Mouse (Mus musculus) midbrain, embryonic 14.5 days (tissue): ENCODE measurements around the gene Icam1. TPM values are rescaled to one million over a fixed set of nuclear protein-coding genes. Genes with fewer than 3 reads are reported as not detected.

ENCODE experiments used
- ATAC-seq: fragments of 200-750 bp; cut with Nextera tagmentation; 2 replicates; pipeline ENCODE4 v1.8.0; 2017; ENCODE audit warnings: moderate number of reproducible peaks, moderate library complexity; ENCODE audit not compliant: low FRiP score, low TSS enrichment
- DNase-seq: peaks from one replicate; pipeline ENCODE4 v3.0.0-alpha.2; 2015
- H3K27ac ChIP-seq: fragments of 300-500 bp; sonication (generic); replicated peaks from 2 replicates; pipeline ENCODE4 v1.5.1; 2014; ENCODE audit warnings: mild to moderate bottlenecking, low read depth, low read length, moderate library complexity
- H3K27me3 ChIP-seq: fragments of 300-500 bp; sonication (generic); 2 replicates; pipeline ENCODE4 v1.6.1; 2014; ENCODE audit warnings: low read length, control low read depth, mixed read lengths; ENCODE audit not compliant: control insufficient read depth, insufficient read depth
- H3K36me3 ChIP-seq: fragments of 300-500 bp; sonication (generic); 2 replicates; pipeline ENCODE4 v1.6.1; 2014; ENCODE audit warnings: low read length, control low read depth; ENCODE audit not compliant: control insufficient read depth, insufficient read depth
- H3K4me1 ChIP-seq: fragments of 300-500 bp; sonication (generic); 2 replicates; pipeline ENCODE4 v1.6.1; 2014; ENCODE audit warnings: mild to moderate bottlenecking, antibody characterized with exemption, low read length, control low read depth; ENCODE audit not compliant: control insufficient read depth, insufficient read depth
- H3K4me2 ChIP-seq: fragments of 300-500 bp; sonication (generic); 2 replicates; pipeline ENCODE4 v1.6.1; 2014; ENCODE audit warnings: mild to moderate bottlenecking, low read length, moderate library complexity
- H3K4me3 ChIP-seq: fragments of 300-500 bp; sonication (generic); replicated peaks from 2 replicates; pipeline ENCODE4 v1.5.1; 2014; ENCODE audit warnings: low read depth, low read length
- H3K9ac ChIP-seq: fragments of 300-500 bp; sonication (generic); replicated peaks from 2 replicates; pipeline ENCODE4 v1.6.1; 2014; ENCODE audit warnings: mild to moderate bottlenecking, low read length, moderate library complexity
- H3K9me3 ChIP-seq: fragments of 300-500 bp; sonication (generic); 2 replicates; pipeline ENCODE4 v1.6.1; 2016; ENCODE audit warnings: low read length, control low read depth, mixed read lengths; ENCODE audit not compliant: control insufficient read depth
- WGBS: fragments of 180-500 bp; shearing (Covaris S2); extraction: QIAGEN DNeasy Blood & Tissue Kit; methylation state at CpG from one replicate; pipeline ENCODE4 v1.1.7; 2014; 5-methylcytosine and 5-hydroxymethylcytosine counted together
- microRNA counts: library from miRNA; unstranded; fragments of <30 nt; microRNA quantifications from one replicate; lab custom pipeline; 2016
- microRNA-seq: library from miRNA; unstranded; fragments of <30 nt; microRNA quantifications from one replicate; pipeline ENCODE4, GENCODE M21; 2016
- polyA plus RNA-seq: library from polyadenylated mRNA; unstranded; fragments of >200 nt; fragmentation: Nextera tagmentation; extraction: Ambion mirVana; gene quantifications from 2 replicates; pipeline ENCODE4 v1.2.1, GENCODE M21; 2014

The Icam1 gene
- polyA plus RNA-seq, 1 experiment from 2014 or later, result 4.1 TPM

DNA sequence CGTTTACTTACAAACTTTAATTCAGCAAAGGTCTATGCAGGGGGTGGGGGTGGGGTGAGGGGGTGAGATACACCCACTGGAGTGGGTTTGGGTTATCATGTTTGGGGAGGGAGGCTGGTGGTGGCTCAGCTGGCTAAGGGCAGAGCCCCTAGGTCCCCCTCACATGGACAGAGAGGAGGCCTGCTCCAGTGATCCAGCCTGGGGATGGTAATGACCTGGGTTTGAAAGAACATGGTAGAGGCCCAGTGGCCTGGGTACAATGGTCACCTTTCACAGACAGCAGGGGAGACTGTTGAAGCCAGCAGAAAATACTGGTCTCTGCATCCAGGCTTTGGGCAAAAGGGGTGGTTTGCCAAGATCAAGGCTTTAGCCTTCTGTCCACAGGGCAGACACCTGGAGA, 58.4 kb downstream of the Icam1 start:
- WGBS, result 90% methylated on average over 1 of the region's 1 CpGs
- H3K9me3 ChIP-seq, result no peaks in the 10 kb centered on the region
- ATAC-seq, result no peak

DNA sequence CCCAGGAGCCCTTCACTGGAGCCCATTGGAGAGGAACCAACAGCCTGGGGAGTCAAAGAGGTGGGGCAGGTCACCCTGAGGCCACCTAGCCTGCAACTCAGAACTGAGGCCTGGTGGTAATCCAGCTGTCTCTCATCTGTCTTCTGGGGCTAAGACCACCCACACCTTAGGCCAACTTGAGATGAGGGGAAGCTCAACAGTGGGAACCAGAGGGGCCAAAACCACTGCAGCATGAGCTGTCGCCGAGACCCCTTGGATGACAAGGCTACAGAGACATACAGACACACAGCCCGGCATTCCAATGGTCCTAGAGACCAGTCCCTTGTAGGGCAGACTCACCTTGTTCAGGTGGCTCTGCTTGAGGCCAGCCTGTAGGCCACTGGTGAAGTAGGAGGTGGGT, 59.8 kb downstream of the Icam1 start:
- Histone ChIP-seq H3K4me2 (no peak overlapping the region), H3K4me1 (peaks cover 8% of the 10 kb centered on the region; the same call in 1 of the 2 replicates), H3K27me3 (no peaks in the 10 kb centered on the region), H3K4me3 (no peak overlapping the region), H3K9ac (no peak overlapping the region), H3K36me3 (peaks cover 59% of the 10 kb centered on the region), H3K27ac (no peak overlapping the region), H3K9me3 (no peaks in the 10 kb centered on the region)
- 95% methylated on average over 3 of the region's 3 CpGs for WGBS
- DNase-seq (no peak), ATAC-seq (no peak)

More for the DNA sequence above, 58.4 kb downstream of the Icam1 start:
- Histone ChIP-seq H3K36me3 (peaks cover 44% of the 10 kb centered on the region), H3K4me1 (peaks cover 8% of the 10 kb centered on the region; the same call in 1 of the 2 replicates), H3K9ac (no peak overlapping the region), H3K4me2 (no peak overlapping the region), H3K4me3 (no peak overlapping the region), H3K27ac (no peak overlapping the region), H3K27me3 (no peaks in the 10 kb centered on the region)
- no peak for DNase-seq

MicroRNAs within 50 kb of the gene (microRNA counts, 519-probe panel; counts per million panel counts)
- microRNA mmu-miR-1900 (lab: Ali Mortazavi, UCI), result not detected

Small RNAs within 50 kb of the gene (microRNA-seq; reads per million reads assigned to microRNA genes)
- gene Mir1900 (not detected), gene Mir7082 (1.5 reads per million, percentile 3 among the genes with 10 or more reads in this experiment)

Other genes with a start within 250 kb of the Icam1 start
- 0.45 and 0.66 TPM in 2 replicates for gene Col5a3, start 200.9 kb upstream of the Icam1 start, polyA plus RNA-seq
- not detected in 2 replicates for gene Rdh8, start 197.5 kb upstream of the Icam1 start, polyA plus RNA-seq
- gene A230050P20Rik, start 147.3 kb upstream of the Icam1 start, polyA plus RNA-seq, result 1.3 and 1.9 TPM in 2 replicates
- gene Angptl6, start 136.3 kb upstream of the Icam1 start, polyA plus RNA-seq, result 11.1 and 14.4 TPM in 2 replicates
- 39.8 and 43.9 TPM in 2 replicates for gene Ppan, start 127.8 kb upstream of the Icam1 start, polyA plus RNA-seq
- 231 and 234 TPM in 2 replicates for gene Eif3g, start 117.4 kb upstream of the Icam1 start, polyA plus RNA-seq
- gene Dnmt1, start 56.1 kb upstream of the Icam1 start, polyA plus RNA-seq, result 51.1 and 51.5 TPM in 2 replicates
- gene S1pr2, start 39.2 kb upstream of the Icam1 start, polyA plus RNA-seq, result 4.1 and 10.8 TPM in 2 replicates
- gene Mrpl4, start 13.2 kb upstream of the Icam1 start, polyA plus RNA-seq, result 98.6 and 112 TPM in 2 replicates
- not detected in 2 replicates for gene Icam4, start 13.4 kb downstream of the Icam1 start, polyA plus RNA-seq
- 0.71 and 1.0 TPM in 2 replicates for gene Icam5, start 16.1 kb downstream of the Icam1 start, polyA plus RNA-seq
- gene Zglp1, start 51.1 kb downstream of the Icam1 start, polyA plus RNA-seq, result 1.5 and 1.6 TPM in 2 replicates
- gene Gm49373, start 57.1 kb downstream of the Icam1 start, polyA plus RNA-seq, result 1.3 and 2.6 TPM in 2 replicates
- 55.5 and 82.2 TPM in 2 replicates for gene Fdx1l, start 57.6 kb downstream of the Icam1 start, polyA plus RNA-seq
- 1.9 and 2.0 TPM in 2 replicates for gene Gm38431, start 76.0 kb downstream of the Icam1 start, polyA plus RNA-seq
- gene Raver1, start 76.0 kb downstream of the Icam1 start, polyA plus RNA-seq, result 28.3 and 41.0 TPM in 2 replicates
- gene Tyk2, start 115.3 kb downstream of the Icam1 start, polyA plus RNA-seq, result 7.4 and 8.5 TPM in 2 replicates
- gene Cdc37, start 134.0 kb downstream of the Icam1 start, polyA plus RNA-seq, result 213 and 223 TPM in 2 replicates
- gene Pde4a, start 149.7 kb downstream of the Icam1 start, polyA plus RNA-seq, result 28.4 and 32.3 TPM in 2 replicates
- 40.3 and 53.7 TPM in 2 replicates for gene Keap1, start 223.4 kb downstream of the Icam1 start, polyA plus RNA-seq
- gene S1pr5, start 232.5 kb downstream of the Icam1 start, polyA plus RNA-seq, result 2.3 and 2.8 TPM in 2 replicates
- 44.6 and 44.7 TPM in 2 replicates for gene Atg4d, start 249.3 kb downstream of the Icam1 start, polyA plus RNA-seq